Mouse (Mus musculus): ENCODE measurements around the gene Pabpc1l. TPM values are rescaled to one million over a fixed set of nuclear protein-coding genes. Genes with fewer than 3 reads are reported as not detected.

Pabpc1l gene
- total and polyA plus RNA-seq, 3 experiments: 0.47 to 0.96 (median 0.76) TPM

GRCm38 (mm10) chr2:164089508-164089907, 64.3 kb downstream of the Pabpc1l start:
- Histone ChIP-seq H3K79me2 (replicated peaks; ENCODE audit: control insufficient read depth, extremely low read depth, insufficient read depth, poor library complexity, severe bottlenecking) (peaks cover 45% of the 10 kb centered on the region), H3K4me1 (ENCODE audit: control insufficient read depth in 1 of 2, insufficient read depth in 2 of 2) (peaks cover 4 to 67% of the 10 kb centered on the region in 2 experiments; a peak in 3 of 4 replicates), H3K27ac (ENCODE audit: insufficient read depth, low read depth) (no peak overlapping the region), H3K4me3 (replicated peaks in 1 of 3; ENCODE audit: low read depth in 2 of 3, low read length in 2 of 3, poor library complexity in 1 of 3) (no peak overlapping the region), H3K36me3 (replicated peaks in 1 of 2; ENCODE audit: control insufficient read depth in 1 of 2, insufficient read depth in 1 of 2, low read length in 1 of 2) (peaks cover 64 to 83% of the 10 kb centered on the region in 2 experiments), H3K27me3 (replicated peaks) (no peaks in the 10 kb centered on the region), H3K9me3 (replicated peaks; ENCODE audit: low read length) (no peaks in the 10 kb centered on the region), H3K4me2 (ENCODE audit: insufficient read depth, low read depth, poor library complexity, severe bottlenecking) (no peak overlapping the region), H3K9ac (ENCODE audit: insufficient read depth, low read depth) (no peak overlapping the region)
- no peak for TF ChIP-seq JUN (IDR thresholded peaks at IDR 0.05; ENCODE audit: insufficient read depth, low read depth, low read length)
- TF ChIP-seq BHLHE40 (IDR thresholded peaks at IDR 0.05; ENCODE audit: low read depth, low read length): no peak
- no peak for TF ChIP-seq SMC3 (IDR thresholded peaks at IDR 0.05; ENCODE audit: low read depth, low read length)
- no peak for TF ChIP-seq USF1 (IDR thresholded peaks at IDR 0.05; ENCODE audit: low read depth, low read length)
- no peak for TF ChIP-seq CTCF (conservative IDR thresholded peaks at IDR 0.05 in 1 of 2, IDR thresholded peaks at IDR 0.05 in 1 of 2; ENCODE audit: low read depth in 2 of 2, low read length in 2 of 2)
- TF ChIP-seq SIN3A (IDR thresholded peaks at IDR 0.05; ENCODE audit: low read length): no peak
- TF ChIP-seq ZNF384 (IDR thresholded peaks at IDR 0.05; ENCODE audit: low read depth, low read length): no peak
- TF ChIP-seq MEF2A (IDR thresholded peaks at IDR 0.05; ENCODE audit: borderline replicate concordance, low read depth, low read length): no peak
- no peak for TF ChIP-seq MYC (IDR thresholded peaks at IDR 0.05; ENCODE audit: low read depth, low read length)
- TF ChIP-seq MXI1 (IDR thresholded peaks at IDR 0.05; ENCODE audit: low read depth, low read length): no peak
- no peak for TF ChIP-seq RAD21 (IDR thresholded peaks at IDR 0.05; ENCODE audit: low read depth, low read length)
- no peak for TF ChIP-seq MAFK (IDR thresholded peaks at IDR 0.05; ENCODE audit: insufficient replicate concordance, low read length)
- TF ChIP-seq EP300 (IDR thresholded peaks at IDR 0.05; ENCODE audit: low read length): no peak
- no peak for TF ChIP-seq ELF1 (IDR thresholded peaks at IDR 0.05; ENCODE audit: low read depth, low read length)
- TF ChIP-seq ETS1 (conservative IDR thresholded peaks at IDR 0.05; ENCODE audit: low read depth, low read length): no peak
- in situ Hi-C loops (cut with MboI; ENCODE audit: low pct_ligation_motif_present, low pct_unique_long_range_greater_than_20kb, low sequenced_read_pairs): no loop called here
- dilution Hi-C loops (cut with MboI; ENCODE audit: extremely low pct_ligation_motif_present, extremely low pct_unique_long_range_greater_than_20kb, low sequenced_read_pairs): no loop called here
- no peak for DNase-seq (ENCODE audit: extremely low read depth)

- dilution Hi-C loops (cut with MboI; ENCODE audit: extremely low pct_ligation_motif_present, extremely low pct_unique_long_range_greater_than_20kb, low sequenced_read_pairs): no loop called here
- H3K27ac ChIP-seq (ENCODE audit: insufficient read depth, low read depth): no peak overlapping the region
- H3K36me3 ChIP-seq (replicated peaks in 1 of 2; ENCODE audit: control insufficient read depth in 1 of 2, insufficient read depth in 1 of 2, low read length in 1 of 2): peaks cover 61 to 82% of the 10 kb centered on the region in 2 experiments
- no peak for DNase-seq (ENCODE audit: extremely low read depth)
- no peaks in the 10 kb centered on the region for H3K27me3 ChIP-seq (replicated peaks)
- H3K4me2 ChIP-seq (ENCODE audit: insufficient read depth, low read depth, poor library complexity, severe bottlenecking): no peak overlapping the region
- peaks cover 43% of the 10 kb centered on the region for H3K79me2 ChIP-seq (replicated peaks; ENCODE audit: control insufficient read depth, extremely low read depth, insufficient read depth, poor library complexity, severe bottlenecking)
- no peak overlapping the region for H3K9ac ChIP-seq (ENCODE audit: insufficient read depth, low read depth)
- H3K4me1 ChIP-seq (ENCODE audit: control insufficient read depth in 1 of 2, insufficient read depth in 2 of 2): peaks cover 0 to 24% of the 10 kb centered on the region in 2 experiments; a peak in 2 of 4 replicates
- in situ Hi-C loops (cut with MboI; ENCODE audit: low pct_ligation_motif_present, low pct_unique_long_range_greater_than_20kb, low sequenced_read_pairs): no loop called here
- no peaks in the 10 kb centered on the region for H3K9me3 ChIP-seq (replicated peaks; ENCODE audit: low read length)
- no peak overlapping the region for H3K4me3 ChIP-seq (replicated peaks in 1 of 3; ENCODE audit: low read depth in 2 of 3, low read length in 2 of 3, poor library complexity in 1 of 3)
- TF ChIP-seq JUN (IDR thresholded peaks at IDR 0.05; ENCODE audit: insufficient read depth, low read depth, low read length) (no peak), NELFE (IDR thresholded peaks at IDR 0.05; ENCODE audit: low read depth, low read length) (no peak), POLR2A (IDR thresholded peaks at IDR 0.05; ENCODE audit: low read depth, low read length) (no peak), E2F4 (IDR thresholded peaks at IDR 0.05; ENCODE audit: insufficient replicate concordance, low read depth, low read length) (no peak), HCFC1 (IDR thresholded peaks at IDR 0.05; ENCODE audit: low read depth, low read length) (no peak), MXI1 (IDR thresholded peaks at IDR 0.05; ENCODE audit: low read depth, low read length) (no peak), MAFK (IDR thresholded peaks at IDR 0.05; ENCODE audit: insufficient replicate concordance, low read length) (no peak), CTCF (conservative IDR thresholded peaks at IDR 0.05 in 1 of 2, IDR thresholded peaks at IDR 0.05 in 1 of 2; ENCODE audit: low read depth in 2 of 2, low read length in 2 of 2) (no peak; a peak in 1 of 4 replicates), BHLHE40 (IDR thresholded peaks at IDR 0.05; ENCODE audit: low read depth, low read length) (no peak), CHD2 (IDR thresholded peaks at IDR 0.05; ENCODE audit: low read length) (no peak), TCF12 (IDR thresholded peaks at IDR 0.05; ENCODE audit: low read depth, low read length) (no peak), SMC3 (IDR thresholded peaks at IDR 0.05; ENCODE audit: low read depth, low read length) (no peak), IRF4 (IDR thresholded peaks at IDR 0.05; ENCODE audit: low read depth, low read length) (no peak)
These were observed 68.9 kb downstream of the Pabpc1l start for GRCm38 (mm10) chr2:164094152-164094551.

All from CH12.LX (cell line).